Mouse (Mus musculus) ES-Bruce4 (cell line): Measurements from ENCODE around the gene Dcpp3. TPM values are rescaled to one million over a fixed set of nuclear protein-coding genes. Genes with fewer than 3 reads are reported as not detected.

ENCODE experiments used
- H3K27ac ChIP-seq: 2 replicates; pipeline ENCODE4 v1.5.1; 2012; ENCODE audit warnings: low read length, inconsistent platforms; ENCODE audit not compliant: insufficient read depth
- H3K27me3 ChIP-seq: 2 replicates; pipeline ENCODE4 v1.6.1; 2012; ENCODE audit warnings: mild to moderate bottlenecking, low read length, inconsistent platforms; ENCODE audit not compliant: control insufficient read depth, poor library complexity, insufficient read depth, severe bottlenecking
- H3K36me3 ChIP-seq: 2 replicates; pipeline ENCODE4 v1.6.1; 2012; ENCODE audit warnings: inconsistent platforms, mild to moderate bottlenecking, low read length, moderate library complexity; ENCODE audit not compliant: control insufficient read depth, poor library complexity, insufficient read depth, severe bottlenecking
- H3K4me1 ChIP-seq: one replicate; pipeline ENCODE4 v1.8.1; 2011; ENCODE audit warnings: low read length; ENCODE audit not compliant: control insufficient read depth, insufficient read depth
- H3K4me3 ChIP-seq: 2 replicates; pipeline ENCODE4 v1.5.1; 2011; ENCODE audit warnings: low read depth, mild to moderate bottlenecking, low read length
- H3K9ac ChIP-seq: 2 replicates; pipeline ENCODE4 v1.6.1; 2012; ENCODE audit warnings: low read depth, mild to moderate bottlenecking, inconsistent platforms; ENCODE audit not compliant: poor library complexity, severe bottlenecking
- H3K9me3 ChIP-seq: replicated peaks from 2 replicates; pipeline ENCODE4 v1.6.1; 2012; ENCODE audit warnings: mild to moderate bottlenecking, low read length, inconsistent platforms; ENCODE audit not compliant: control insufficient read depth, poor library complexity, insufficient read depth, severe bottlenecking
- CTCF ChIP-seq: IDR thresholded peaks from one replicate; pipeline ENCODE4 v1.8.1; 2011; ENCODE audit warnings: low read depth, low read length
- EP300 ChIP-seq: IDR thresholded peaks from 2 replicates; pipeline ENCODE4 v1.6.1; 2011; ENCODE audit warnings: low read depth, low read length; ENCODE audit not compliant: insufficient read depth
- polyA plus RNA-seq: library from polyadenylated mRNA; stranded (reverse); fragments of >200 nt; gene quantifications from 2 replicates; pipeline ENCODE4 v1.2.4, GENCODE M21; 2011; ENCODE audit warnings: low read depth; ENCODE audit not compliant: missing spikeins, insufficient read depth, insufficient read length

Dcpp3 gene
- polyA plus RNA-seq, 1 experiment, result not detected

- Histone ChIP-seq H3K27ac (no peak overlapping the region), H3K27me3 (no peaks in the 10 kb centered on the region), H3K4me3 (no peak overlapping the region), H3K9ac (no peak overlapping the region), H3K4me1 (no peaks in the 10 kb centered on the region), H3K9me3 (no peaks in the 10 kb centered on the region), H3K36me3 (no peaks in the 10 kb centered on the region)
- TF ChIP-seq CTCF (peak; percentile 57), EP300 (no peak)
These were observed 51.5 kb downstream of the Dcpp3 start for GRCm38 (mm10) chr17:23968780-23969179.

Other genes with a start within 250 kb of the Dcpp3 start
- gene Hcfc1r1, start 243.9 kb upstream of the Dcpp3 start, polyA plus RNA-seq, result 145 and 149 TPM in 2 replicates
- gene Thoc6, start 243.6 kb upstream of the Dcpp3 start, polyA plus RNA-seq, result 57.3 and 63.1 TPM in 2 replicates
- gene Tnfrsf12a, start 240.0 kb upstream of the Dcpp3 start, polyA plus RNA-seq, result 51.7 and 61.7 TPM in 2 replicates
- 300 and 333 TPM in 2 replicates for gene Cldn6, start 238.2 kb upstream of the Dcpp3 start, polyA plus RNA-seq
- gene Cldn9, start 233.4 kb upstream of the Dcpp3 start, polyA plus RNA-seq, result 1.7 and 2.9 TPM in 2 replicates
- 3.6 and 4.1 TPM in 2 replicates for gene 1520401A03Rik, start 194.7 kb upstream of the Dcpp3 start, polyA plus RNA-seq
- 26.5 and 27.7 TPM in 2 replicates for gene Pkmyt1, start 191.1 kb upstream of the Dcpp3 start, polyA plus RNA-seq
- gene Paqr4, start 176.6 kb upstream of the Dcpp3 start, polyA plus RNA-seq, result 2.4 and 2.7 TPM in 2 replicates
- gene Kremen2, start 171.6 kb upstream of the Dcpp3 start, polyA plus RNA-seq, result 0.57 and 1.4 TPM in 2 replicates
- gene Flywch1, start 145.9 kb upstream of the Dcpp3 start, polyA plus RNA-seq, result 32.9 and 34.2 TPM in 2 replicates
- 10.7 and 13.1 TPM in 2 replicates for gene Flywch2, start 131.4 kb upstream of the Dcpp3 start, polyA plus RNA-seq
- gene Srrm2, start 126.9 kb upstream of the Dcpp3 start, polyA plus RNA-seq, result 552 and 560 TPM in 2 replicates
- gene Elob, start 88.3 kb upstream of the Dcpp3 start, polyA plus RNA-seq, result 398 and 458 TPM in 2 replicates
- 1.6 and 2.0 TPM in 2 replicates for gene Prss33, start 81.4 kb upstream of the Dcpp3 start, polyA plus RNA-seq
- gene Prss32, start 73.6 kb upstream of the Dcpp3 start, polyA plus RNA-seq, result not detected in 2 replicates
- 16.0 and 19.3 TPM in 2 replicates for gene Prss41, start 73.3 kb upstream of the Dcpp3 start, polyA plus RNA-seq
- gene Prss21, start 49.4 kb upstream of the Dcpp3 start, polyA plus RNA-seq, result not detected in 2 replicates
- not detected in 2 replicates for gene Dcpp1, start 36.6 kb upstream of the Dcpp3 start, polyA plus RNA-seq
- gene Dcpp2, start 36.6 kb upstream of the Dcpp3 start, polyA plus RNA-seq, result not detected in 2 replicates
- gene Sbp, start 24.2 kb downstream of the Dcpp3 start, polyA plus RNA-seq, result not detected in 2 replicates
- gene Sbpl, start 37.8 kb downstream of the Dcpp3 start, polyA plus RNA-seq, result not detected in 2 replicates
- not detected in 2 replicates for gene Prss30, start 63.1 kb downstream of the Dcpp3 start, polyA plus RNA-seq
- gene Prss22, start 80.6 kb downstream of the Dcpp3 start, polyA plus RNA-seq, result 0.45 TPM in 1 of 2 replicates, not detected in the other
- not detected in 2 replicates for gene Prss27, start 120.7 kb downstream of the Dcpp3 start, polyA plus RNA-seq
- 66.4 and 68.4 TPM in 2 replicates for gene Kctd5, start 156.0 kb downstream of the Dcpp3 start, polyA plus RNA-seq
- 44.7 and 45.0 TPM in 2 replicates for gene Pdpk1, start 233.5 kb downstream of the Dcpp3 start, polyA plus RNA-seq
- 25.3 and 30.4 TPM in 2 replicates for gene Amdhd2, start 246.3 kb downstream of the Dcpp3 start, polyA plus RNA-seq